Mouse (Mus musculus) liver, embryonic 15.5 days (tissue): ENCODE measurements at regions not wholly inside any gene's neighbourhood (a gene's known extent, or its start where the extent isn't known, plus 50 kb on each side); places are given as distances from the start of the nearest gene placed in this dataset.

Source experiments
- ATAC-seq: fragments of 200-750 bp; cut with Nextera tagmentation; 2 replicates; pipeline ENCODE4 v1.8.0; 2017; ENCODE audit warnings: moderate number of reproducible peaks, mild to moderate bottlenecking, moderate library complexity; ENCODE audit not compliant: insufficient read depth
- H3K27ac ChIP-seq: fragments of 300-500 bp; sonication (generic); replicated peaks from 2 replicates; pipeline ENCODE4 v1.5.1; 2015; ENCODE audit warnings: mild to moderate bottlenecking, inconsistent platforms
- H3K27me3 ChIP-seq: fragments of 300-500 bp; sonication (generic); 2 replicates; pipeline ENCODE4 v1.6.1; 2015; ENCODE audit warnings: mild to moderate bottlenecking, inconsistent platforms
- H3K36me3 ChIP-seq: fragments of 300-500 bp; sonication (generic); replicated peaks from 2 replicates; pipeline ENCODE4 v1.6.1; 2015; ENCODE audit warnings: moderate library complexity, mild to moderate bottlenecking, inconsistent platforms
- H3K4me1 ChIP-seq: fragments of 300-500 bp; sonication (generic); replicated peaks from 2 replicates; pipeline ENCODE4 v1.6.1; 2015; ENCODE audit warnings: inconsistent platforms
- H3K4me2 ChIP-seq: fragments of 300-500 bp; sonication (generic); 2 replicates; pipeline ENCODE4 v1.6.1; 2015; ENCODE audit warnings: moderate library complexity, mild to moderate bottlenecking, inconsistent platforms
- H3K4me3 ChIP-seq: fragments of 300-500 bp; sonication (generic); replicated peaks from 2 replicates; pipeline ENCODE4 v1.5.1; 2015; ENCODE audit warnings: mild to moderate bottlenecking, inconsistent platforms
- H3K9ac ChIP-seq: fragments of 300-500 bp; sonication (generic); 2 replicates; pipeline ENCODE4 v1.6.1; 2015; ENCODE audit warnings: moderate library complexity, mild to moderate bottlenecking, inconsistent platforms
- H3K9me3 ChIP-seq: fragments of 300-500 bp; sonication (generic); replicated peaks from 2 replicates; pipeline ENCODE4 v1.6.1; 2016; ENCODE audit warnings: inconsistent platforms
- WGBS: fragments of 180-500 bp; shearing (Covaris S2); methylation state at CpG from one replicate; pipeline ENCODE4 v1.1.7; 2015; ENCODE audit warnings: mixed read lengths; ENCODE audit not compliant: insufficient replicate concordance; 5-methylcytosine and 5-hydroxymethylcytosine counted together

- H3K9me3 ChIP-seq, result no peaks in the 10 kb centered on the region
- no peaks in the 10 kb centered on the region for H3K36me3 ChIP-seq
- 65% methylated on average over 3 of the region's 3 CpGs for WGBS
- H3K4me1 ChIP-seq, result no peaks in the 10 kb centered on the region
- no peak overlapping the region for H3K4me3 ChIP-seq
- no peaks in the 10 kb centered on the region for H3K27me3 ChIP-seq
- H3K27ac ChIP-seq, result no peak overlapping the region
- H3K4me2 ChIP-seq, result no peak overlapping the region
- ATAC-seq, result no peak
- no peak overlapping the region for H3K9ac ChIP-seq
These were observed 750.9 kb downstream of the 1700064H15Rik start for GRCm38 (mm10) chr3:18877572-18877971.

GRCm38 (mm10) chr3:18881186-18881585, 747.3 kb downstream of the 1700064H15Rik start:
- Histone ChIP-seq H3K4me3 (no peak overlapping the region), H3K9ac (no peak overlapping the region), H3K4me2 (no peak overlapping the region), H3K36me3 (no peaks in the 10 kb centered on the region), H3K27me3 (no peaks in the 10 kb centered on the region), H3K27ac (no peak overlapping the region), H3K9me3 (no peaks in the 10 kb centered on the region), H3K4me1 (no peaks in the 10 kb centered on the region)
- WGBS, result 48% methylated on average over 2 of the region's 2 CpGs
- ATAC-seq, result no peak

GRCm38 (mm10) chr3:18892813-18893212, 735.7 kb downstream of the 1700064H15Rik start:
- ATAC-seq, result no peak
- H3K27ac ChIP-seq, result no peak overlapping the region
- no peaks in the 10 kb centered on the region for H3K27me3 ChIP-seq
- no peaks in the 10 kb centered on the region for H3K36me3 ChIP-seq
- 63% methylated on average over 2 of the region's 2 CpGs for WGBS
- no peaks in the 10 kb centered on the region for H3K4me1 ChIP-seq
- no peak overlapping the region for H3K4me3 ChIP-seq
- H3K4me2 ChIP-seq, result no peak overlapping the region
- H3K9ac ChIP-seq, result no peak overlapping the region
- H3K9me3 ChIP-seq, result no peaks in the 10 kb centered on the region

- no peak for ATAC-seq
- no peaks in the 10 kb centered on the region for H3K4me1 ChIP-seq
- 22% methylated on average over 3 of the region's 3 CpGs for WGBS
These were observed 722.7 kb downstream of the 1700064H15Rik start for GRCm38 (mm10) chr3:18905769-18906168.

GRCm38 (mm10) chr3:18906210-18906609, 722.3 kb downstream of the 1700064H15Rik start:
- no peak overlapping the region for H3K9ac ChIP-seq
- H3K4me3 ChIP-seq, result no peak overlapping the region
- ATAC-seq, result no peak
- H3K27me3 ChIP-seq, result no peaks in the 10 kb centered on the region
- no peaks in the 10 kb centered on the region for H3K36me3 ChIP-seq
- no peak overlapping the region for H3K4me2 ChIP-seq
- no peaks in the 10 kb centered on the region for H3K4me1 ChIP-seq
- H3K27ac ChIP-seq, result no peak overlapping the region
- H3K9me3 ChIP-seq, result no peaks in the 10 kb centered on the region
- WGBS, result 53% methylated on average over 5 of the region's 5 CpGs

More at GRCm38 (mm10) chr3:18905769-18906168, 722.7 kb downstream of the 1700064H15Rik start:
- Histone ChIP-seq H3K4me2 (no peak overlapping the region), H3K36me3 (no peaks in the 10 kb centered on the region), H3K27ac (no peak overlapping the region), H3K4me3 (no peak overlapping the region), H3K9me3 (no peaks in the 10 kb centered on the region), H3K9ac (no peak overlapping the region), H3K27me3 (no peaks in the 10 kb centered on the region)

GRCm38 (mm10) chr3:18908737-18909136, 719.7 kb downstream of the 1700064H15Rik start:
- no peak for ATAC-seq
- H3K27me3 ChIP-seq, result no peaks in the 10 kb centered on the region
- H3K4me1 ChIP-seq, result no peaks in the 10 kb centered on the region
- no peaks in the 10 kb centered on the region for H3K36me3 ChIP-seq
- H3K4me2 ChIP-seq, result no peak overlapping the region
- no peak overlapping the region for H3K27ac ChIP-seq
- no peak overlapping the region for H3K9ac ChIP-seq
- H3K4me3 ChIP-seq, result no peak overlapping the region
- 64% methylated on average over 1 of the region's 1 CpGs for WGBS
- no peaks in the 10 kb centered on the region for H3K9me3 ChIP-seq

- ATAC-seq, result no peak
- Histone ChIP-seq H3K4me1 (no peaks in the 10 kb centered on the region), H3K4me3 (no peak overlapping the region), H3K27me3 (no peaks in the 10 kb centered on the region), H3K27ac (no peak overlapping the region), H3K9ac (no peak overlapping the region), H3K4me2 (no peak overlapping the region), H3K36me3 (no peaks in the 10 kb centered on the region), H3K9me3 (no peaks in the 10 kb centered on the region)
- WGBS, result 52% methylated on average over 3 of the region's 3 CpGs
These were observed 699.9 kb downstream of the 1700064H15Rik start for GRCm38 (mm10) chr3:18928401-18929104.

- no peak for ATAC-seq
- Histone ChIP-seq H3K27ac (no peak overlapping the region), H3K9ac (no peak overlapping the region), H3K4me3 (no peak overlapping the region), H3K4me2 (no peak overlapping the region), H3K36me3 (no peaks in the 10 kb centered on the region), H3K9me3 (no peaks in the 10 kb centered on the region), H3K4me1 (no peaks in the 10 kb centered on the region), H3K27me3 (no peaks in the 10 kb centered on the region)
- WGBS, result 64% methylated on average over 3 of the region's 3 CpGs
These were observed 699.4 kb downstream of the 1700064H15Rik start for GRCm38 (mm10) chr3:18929105-18929492.

- WGBS, result 57% methylated on average over 13 of the region's 13 CpGs
- no peak overlapping the region for H3K27ac ChIP-seq
- H3K27me3 ChIP-seq, result no peaks in the 10 kb centered on the region
- H3K36me3 ChIP-seq, result no peaks in the 10 kb centered on the region
- H3K4me3 ChIP-seq, result no peak overlapping the region
- H3K4me1 ChIP-seq, result no peaks in the 10 kb centered on the region
- H3K9me3 ChIP-seq, result no peaks in the 10 kb centered on the region
- ATAC-seq, result no peak
- H3K9ac ChIP-seq, result no peak overlapping the region
- no peak overlapping the region for H3K4me2 ChIP-seq
These were observed 695.3 kb downstream of the 1700064H15Rik start for GRCm38 (mm10) chr3:18932983-18933726.

- no peak overlapping the region for H3K9ac ChIP-seq
- H3K27ac ChIP-seq, result no peak overlapping the region
- no peaks in the 10 kb centered on the region for H3K4me1 ChIP-seq
These were observed 693.6 kb downstream of the 1700064H15Rik start for GRCm38 (mm10) chr3:18934891-18935290.

GRCm38 (mm10) chr3:18937333-18938122, 690.9 kb downstream of the 1700064H15Rik start:
- Histone ChIP-seq H3K4me1 (no peaks in the 10 kb centered on the region), H3K9me3 (no peaks in the 10 kb centered on the region), H3K27me3 (no peaks in the 10 kb centered on the region), H3K4me3 (no peak overlapping the region), H3K36me3 (no peaks in the 10 kb centered on the region), H3K9ac (no peak overlapping the region), H3K4me2 (no peak overlapping the region), H3K27ac (no peak overlapping the region)
- no peak for ATAC-seq
- 66% methylated on average over 20 of the region's 20 CpGs for WGBS

More at GRCm38 (mm10) chr3:18934891-18935290, 693.6 kb downstream of the 1700064H15Rik start:
- Histone ChIP-seq H3K4me2 (no peak overlapping the region), H3K4me3 (no peak overlapping the region), H3K27me3 (no peaks in the 10 kb centered on the region), H3K36me3 (no peaks in the 10 kb centered on the region), H3K9me3 (no peaks in the 10 kb centered on the region)
- no peak for ATAC-seq
- WGBS, result 80% methylated on average over 2 of the region's 2 CpGs
